Mouse (Mus musculus): ENCODE results near the gene Nek9.
"Not testable (repeated sequence)": the region's sequence is repeated elsewhere in the genome, so short reads cannot be mapped to it uniquely, and the experiment has no call there.

Gene Nek9

DNA sequence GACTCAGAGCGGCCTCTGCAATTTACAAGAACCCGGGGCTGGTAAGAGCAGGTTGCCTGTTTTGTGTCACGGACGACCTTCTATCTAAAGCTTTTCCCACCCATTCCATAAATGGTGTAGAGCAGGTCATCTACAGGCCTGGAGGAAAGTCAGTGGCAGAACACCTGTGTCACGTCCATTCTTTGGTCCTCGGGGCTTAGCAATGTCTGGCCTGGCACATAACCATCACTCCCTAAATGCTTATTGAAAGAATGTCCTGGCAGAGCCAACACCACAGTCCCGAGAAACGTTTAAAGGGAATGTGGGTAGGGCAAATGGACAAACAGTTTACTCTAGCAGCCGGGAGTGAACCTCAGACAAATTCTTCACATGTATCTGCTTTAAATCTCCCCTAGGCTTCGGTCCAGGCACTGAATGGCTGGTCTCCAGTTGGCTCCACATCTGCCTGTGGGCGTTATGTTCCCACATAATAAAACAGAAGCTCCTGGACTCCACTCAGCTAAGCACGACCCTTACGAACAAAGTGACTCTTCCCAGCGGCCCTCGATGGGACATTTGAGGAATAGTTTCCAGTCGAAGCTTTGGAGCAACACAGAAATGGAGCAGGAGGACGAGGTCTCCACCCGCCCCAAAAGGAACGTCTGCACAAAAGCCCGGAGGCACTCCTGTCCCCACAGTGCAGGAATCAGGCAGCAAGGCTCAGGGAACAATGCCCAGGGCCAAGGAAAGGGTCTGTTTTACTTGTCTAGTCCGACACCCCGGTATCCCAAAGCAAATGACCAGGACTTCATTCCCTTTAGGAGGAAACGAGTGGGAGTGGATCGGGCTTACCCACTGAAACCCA is 49.8 kb downstream of the Nek9 start:
- DNase-seq = no peak

DNA sequence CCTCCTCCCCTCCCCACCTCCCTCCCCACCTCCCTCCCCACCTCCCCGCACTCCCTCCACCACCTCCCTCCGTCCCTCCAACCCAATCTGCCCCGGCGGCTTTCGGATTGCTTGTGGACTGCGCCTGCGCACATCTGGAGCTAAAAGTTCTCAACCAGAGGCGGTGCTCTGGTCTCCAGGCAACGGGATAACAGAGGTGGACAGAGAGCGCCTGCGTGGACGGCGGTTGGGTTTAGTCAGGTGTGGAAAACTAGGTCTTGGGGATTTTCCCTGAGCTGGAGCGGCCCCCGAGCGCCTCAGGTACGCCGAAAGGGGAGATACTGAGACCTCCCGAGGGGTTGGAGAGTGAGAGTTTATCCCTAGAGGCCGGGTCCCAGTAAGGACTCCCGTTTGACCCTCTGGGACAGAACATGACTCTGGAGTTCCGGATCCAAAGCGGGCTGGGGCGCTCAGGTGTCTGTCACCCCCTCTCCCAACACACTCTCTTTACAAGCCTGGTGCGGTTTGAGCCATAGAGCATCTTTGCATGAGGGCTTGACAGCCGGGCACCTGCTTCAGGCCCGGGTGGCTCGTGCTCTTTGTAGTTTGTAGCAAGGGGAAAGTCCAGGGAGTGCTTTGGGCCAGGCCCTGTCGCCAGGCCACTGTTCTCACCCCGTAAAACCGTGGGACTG is 50.5 kb downstream of the Nek9 start, which contains the start of gene Zc2hc1c:
Gene Zc2hc1c, plus strand, starts transcription at position 106 of the 671 bp plus-strand sequence.
- peak in 1 of 2 experiments; percentile 12 for DNase-seq

DNA sequence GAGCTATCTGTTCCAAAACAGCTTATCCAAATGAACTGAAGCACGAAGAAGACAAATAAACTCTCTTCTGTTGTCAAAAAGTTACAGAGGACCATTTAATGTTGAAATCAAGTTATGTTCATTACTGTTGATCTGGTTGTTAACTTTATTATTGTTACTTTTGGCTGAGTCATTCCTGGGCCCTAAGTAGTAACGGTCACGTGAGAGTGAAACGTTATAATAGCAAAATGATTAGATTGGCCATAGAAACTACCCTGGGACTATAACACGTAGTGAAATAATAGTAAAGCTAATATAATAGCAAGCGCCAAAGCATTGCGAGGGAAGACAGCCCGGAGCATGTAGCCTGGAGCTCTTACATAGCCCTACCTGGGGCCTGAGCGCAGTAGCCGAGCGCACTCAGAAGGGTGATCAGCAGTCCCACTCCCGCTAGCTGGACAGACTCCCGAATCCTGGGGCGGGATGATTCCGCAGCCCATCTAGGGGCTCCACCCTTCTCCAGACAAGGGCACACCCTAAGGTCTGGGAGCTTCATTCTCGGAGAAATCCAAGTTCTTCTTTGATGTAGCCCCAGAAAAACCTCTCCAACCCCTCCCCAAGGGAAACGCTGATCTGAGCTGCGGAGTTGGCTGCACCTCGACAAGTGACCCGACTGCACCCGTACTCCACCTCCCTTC is 51.2 kb downstream of the Nek9 start, which contains the start of gene Acyp1:
Gene Acyp1, minus strand, starts transcription at position 630 of the 677 bp plus-strand sequence.
- no peak for DNase-seq

DNA sequence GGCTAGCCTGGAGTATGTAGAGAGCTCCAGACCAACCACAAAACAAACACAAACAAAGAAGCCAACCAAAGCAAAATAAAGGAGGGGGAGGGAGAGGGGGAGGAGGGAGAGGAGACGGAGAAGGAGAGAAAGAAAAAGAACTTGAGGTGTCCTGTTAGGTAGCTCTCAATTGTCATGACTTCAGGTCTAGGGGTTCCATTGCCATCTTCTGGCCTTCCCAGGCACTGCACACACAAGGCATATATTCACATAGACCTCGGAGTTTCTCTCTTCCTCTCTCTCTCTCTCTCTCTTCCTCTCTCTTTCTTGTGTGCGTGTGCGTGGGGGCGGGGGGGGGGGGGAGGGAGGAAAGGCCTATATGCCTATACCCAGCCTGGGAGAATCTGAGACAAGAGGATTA is 52.2 kb downstream of the Nek9 start:
- DNase-seq = no peak

DNA sequence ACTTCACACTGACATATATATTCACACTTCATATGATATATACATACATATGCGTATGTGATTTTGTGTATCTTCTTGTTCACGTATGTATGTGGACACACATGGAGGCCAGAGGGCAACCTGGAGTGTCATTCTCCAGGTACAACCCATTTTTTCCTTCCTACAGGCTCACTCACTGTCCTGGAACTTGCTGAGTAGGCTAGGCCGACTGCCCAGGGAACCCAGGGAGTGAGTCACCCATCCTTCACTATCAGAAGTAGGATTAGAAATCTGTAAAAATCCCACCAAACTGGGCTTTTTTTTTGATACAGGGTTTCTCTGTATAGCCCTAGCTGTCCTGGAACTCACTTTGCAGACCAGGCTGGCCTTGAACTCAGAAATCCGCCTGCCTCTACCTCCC is 54.2 kb downstream of the Nek9 start:
- no peak for DNase-seq

DNA sequence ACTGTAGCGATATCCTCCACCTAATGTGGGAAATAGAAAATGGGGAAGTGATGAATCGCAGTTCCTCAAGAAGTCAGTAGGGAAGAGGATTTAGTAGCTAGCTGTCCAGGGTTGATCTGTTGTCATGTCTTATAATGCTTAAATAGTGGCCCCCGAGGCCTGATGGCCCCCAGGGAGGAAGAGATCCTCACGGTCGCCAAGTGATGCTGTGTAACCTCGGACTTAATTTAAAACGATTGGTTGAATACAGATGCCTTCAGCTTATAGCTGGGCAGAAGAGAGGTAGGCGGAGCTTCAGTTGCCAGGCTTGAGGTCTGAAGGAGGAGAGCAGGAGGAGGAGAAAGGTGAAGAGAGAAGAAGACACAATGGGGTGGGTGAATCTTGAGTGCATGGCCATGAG is 54.8 kb downstream of the Nek9 start:
- DNase-seq = no peak

DNA sequence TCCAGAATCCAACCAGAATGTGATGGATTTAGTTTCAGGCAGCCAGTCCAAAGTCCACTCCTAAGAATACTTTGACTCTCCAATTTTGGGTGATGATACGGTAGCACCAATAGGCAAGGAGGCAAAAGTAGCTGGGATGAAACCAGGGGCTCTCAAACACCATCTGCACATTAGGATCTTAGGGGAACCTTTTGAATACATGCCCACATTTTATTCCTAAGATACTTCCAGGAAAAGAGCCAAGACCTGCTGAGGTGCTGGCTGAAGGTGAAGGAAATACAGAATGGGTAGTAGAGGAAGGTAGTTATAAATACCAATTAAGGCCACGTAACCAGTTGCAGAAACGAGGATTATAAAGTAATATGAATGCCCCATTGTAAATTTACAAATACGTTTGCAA is 57.4 kb downstream of the Nek9 start:
- DNase-seq = not testable (repeated sequence)

DNA sequence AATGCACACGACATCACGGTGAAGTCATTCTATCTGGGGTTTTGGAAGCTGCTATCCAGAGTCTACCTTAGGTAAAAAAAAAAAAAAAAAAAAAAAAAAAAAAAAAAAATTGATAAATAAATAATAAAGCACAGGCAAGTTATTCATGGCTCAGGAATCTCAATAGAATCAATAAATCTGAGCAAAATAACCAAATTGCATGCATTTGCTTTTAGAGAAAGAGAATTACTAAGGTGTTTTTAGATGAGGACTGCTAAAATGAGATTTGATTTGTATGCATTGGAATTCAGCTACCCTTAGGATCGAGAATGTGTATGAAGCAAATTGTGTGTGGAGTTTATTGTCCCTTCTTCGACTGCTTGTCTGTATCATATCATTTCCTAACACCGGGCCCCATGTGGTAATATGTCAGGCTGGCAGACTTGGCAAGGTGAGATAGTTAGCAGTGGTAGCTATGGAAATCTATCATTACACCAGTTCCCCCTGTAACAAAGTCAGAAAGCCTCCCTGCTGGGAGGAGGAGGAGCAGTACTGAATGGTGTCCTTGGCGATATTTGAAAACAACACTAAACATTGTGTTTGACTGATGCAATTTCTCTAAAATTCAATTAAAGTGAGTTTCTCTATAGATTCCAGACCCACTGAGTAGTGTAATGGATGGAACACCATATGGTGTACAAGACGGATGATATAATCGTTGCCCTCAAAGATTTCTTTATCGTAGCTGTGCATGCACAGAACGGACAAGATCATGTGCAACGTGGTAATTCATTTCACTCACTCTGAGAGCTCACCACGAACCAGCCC is 58.1 kb downstream of the Nek9 start:
- DNase-seq = no peak

DNA sequence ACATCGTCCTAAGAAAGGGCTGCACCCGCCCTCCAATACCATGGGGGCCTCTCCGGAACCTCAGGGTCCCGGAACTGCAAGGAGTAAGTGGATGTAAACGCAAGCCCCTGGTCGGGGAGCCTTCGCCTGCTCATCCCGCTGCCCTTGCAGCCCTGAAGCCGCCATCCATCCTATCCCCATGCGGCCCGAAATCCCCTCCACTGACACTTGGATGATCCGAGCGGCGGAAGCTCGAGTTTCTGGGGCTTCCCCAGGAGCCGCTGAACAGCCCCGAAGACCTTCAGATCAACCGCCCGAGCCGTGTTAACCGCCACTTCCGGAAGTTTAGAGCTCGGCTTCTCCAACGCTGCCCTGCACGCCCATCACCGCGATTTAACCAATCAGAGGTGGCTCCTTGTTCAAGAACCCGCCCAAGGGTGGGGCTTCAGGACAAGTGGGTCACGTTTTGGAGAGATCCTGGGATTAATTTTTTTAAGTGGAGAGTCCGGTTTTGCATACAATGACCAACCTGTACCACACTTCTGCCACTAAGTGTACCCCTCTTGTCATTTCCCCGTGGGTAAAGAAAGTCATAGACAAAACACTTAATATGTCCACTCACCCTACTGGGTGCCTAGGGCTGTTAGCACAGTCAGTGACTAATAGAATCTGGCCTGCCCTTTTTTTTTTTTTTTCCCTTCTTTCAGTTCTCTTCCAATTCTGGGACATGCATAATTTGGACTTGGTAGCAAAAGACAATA is 58.9 kb downstream of the Nek9 start:
- DNase-seq = peak; percentile 97 to 100

DNA sequence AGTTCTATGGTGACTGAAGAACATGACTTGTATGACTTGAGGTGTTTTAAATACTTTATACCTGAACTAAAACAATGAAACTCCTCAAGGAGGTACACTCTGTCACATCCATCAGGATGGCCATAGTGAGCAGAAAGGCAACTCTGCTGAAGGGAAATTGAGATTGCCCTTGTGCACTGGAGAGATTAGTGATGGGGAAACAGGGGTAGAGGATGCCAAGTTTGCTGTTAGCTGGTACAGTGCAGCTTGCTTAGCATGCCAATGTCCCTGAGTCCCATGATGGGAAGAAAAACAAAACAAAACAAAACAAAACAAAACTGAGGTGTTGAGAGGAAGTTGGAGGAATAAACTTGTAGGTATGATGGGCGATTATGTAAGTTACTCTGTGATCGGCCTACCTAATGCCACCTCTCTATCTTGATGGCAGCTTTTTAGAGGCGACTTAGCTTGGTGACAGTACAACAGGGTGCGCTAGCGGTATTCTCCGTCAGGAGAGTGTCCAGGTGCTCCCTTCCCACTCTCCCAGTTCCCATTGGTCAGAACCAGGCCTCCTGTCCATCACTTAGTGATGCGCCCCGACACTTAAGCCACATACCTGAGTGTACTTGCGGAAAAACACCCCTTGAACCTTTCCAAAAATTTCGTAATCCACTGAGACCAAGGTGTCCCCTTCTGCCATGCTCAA is 59.6 kb downstream of the Nek9 start:
- peak; percentile 43 to 59 for DNase-seq

DNA sequence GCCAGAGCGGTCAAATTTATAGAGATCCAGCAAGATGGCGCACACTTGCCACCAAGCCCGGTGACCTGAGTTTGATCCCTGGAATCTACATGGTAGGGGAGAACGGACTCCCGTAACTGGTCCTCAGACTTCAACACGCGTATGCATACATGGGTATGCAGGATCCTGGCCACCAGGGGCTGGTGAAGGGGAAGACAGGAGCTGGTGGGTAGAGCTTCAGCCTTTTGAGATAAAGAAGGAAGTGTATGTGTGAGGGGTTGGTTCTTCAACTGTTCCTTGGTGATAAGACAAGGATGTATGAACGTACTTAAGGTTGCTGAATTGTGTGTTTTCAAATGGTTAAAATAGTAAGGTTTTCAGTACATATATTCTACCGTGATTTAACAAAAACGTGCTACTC is 60.2 kb downstream of the Nek9 start:
- DNase-seq = no peak

DNA sequence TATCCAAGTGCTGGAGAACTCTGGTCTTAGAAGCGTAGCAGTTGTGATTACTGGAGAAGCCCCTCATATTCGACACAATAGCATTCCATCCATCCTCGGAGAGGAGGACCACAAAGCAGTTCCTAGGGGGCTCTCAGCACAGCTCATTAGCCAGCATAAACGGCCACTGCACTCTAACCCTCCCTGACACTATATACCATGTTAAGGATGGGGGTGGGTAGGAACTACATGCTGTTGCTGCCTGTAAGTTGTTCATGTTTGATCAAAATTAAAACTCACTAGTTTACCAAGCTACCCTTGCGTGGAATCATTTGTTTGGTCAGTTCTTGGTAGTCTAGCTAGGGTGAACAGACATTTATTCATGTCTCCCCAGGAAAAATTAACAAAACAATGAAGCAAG is 62.9 kb downstream of the Nek9 start:
- no peak for DNase-seq

DNA sequence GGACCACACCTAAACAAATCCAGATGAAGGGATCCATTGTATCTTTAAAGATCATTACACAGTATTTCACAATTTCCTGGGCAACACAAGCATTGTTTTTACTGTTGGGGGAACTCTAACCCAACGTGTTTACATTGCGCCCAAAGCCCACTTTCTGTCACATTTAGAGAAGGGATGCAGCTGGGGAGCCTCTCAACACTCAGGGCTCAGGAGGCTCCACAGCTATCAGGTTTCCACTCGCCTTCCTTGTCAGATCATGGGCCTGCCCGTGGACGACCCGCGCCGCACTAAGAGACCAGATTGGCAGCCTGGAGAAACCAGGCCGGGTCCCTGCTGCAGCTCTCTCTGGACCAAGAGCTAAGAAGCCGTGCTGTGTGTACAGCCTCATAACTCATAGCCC is 65.7 kb downstream of the Nek9 start:
- no peak for DNase-seq

DNA sequence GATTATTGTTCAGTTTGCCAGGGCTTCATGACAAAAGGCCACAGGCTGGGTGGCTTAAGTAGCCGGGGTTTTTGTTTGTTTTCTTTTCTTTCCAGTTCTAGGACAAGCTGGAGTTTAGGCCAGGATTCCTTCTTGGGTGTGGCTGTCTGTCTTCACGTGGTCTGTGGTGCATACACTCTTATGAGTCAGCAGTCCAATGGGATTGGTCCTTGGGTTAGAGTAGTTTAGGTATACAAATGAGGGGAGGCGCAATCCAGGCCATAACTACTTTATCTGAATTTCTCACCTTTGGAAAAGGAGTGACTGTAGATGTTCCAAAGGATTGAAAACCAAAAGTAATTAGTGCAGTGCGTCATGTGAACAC is 67.3 kb downstream of the Nek9 start:
- DNase-seq = no peak

DNA sequence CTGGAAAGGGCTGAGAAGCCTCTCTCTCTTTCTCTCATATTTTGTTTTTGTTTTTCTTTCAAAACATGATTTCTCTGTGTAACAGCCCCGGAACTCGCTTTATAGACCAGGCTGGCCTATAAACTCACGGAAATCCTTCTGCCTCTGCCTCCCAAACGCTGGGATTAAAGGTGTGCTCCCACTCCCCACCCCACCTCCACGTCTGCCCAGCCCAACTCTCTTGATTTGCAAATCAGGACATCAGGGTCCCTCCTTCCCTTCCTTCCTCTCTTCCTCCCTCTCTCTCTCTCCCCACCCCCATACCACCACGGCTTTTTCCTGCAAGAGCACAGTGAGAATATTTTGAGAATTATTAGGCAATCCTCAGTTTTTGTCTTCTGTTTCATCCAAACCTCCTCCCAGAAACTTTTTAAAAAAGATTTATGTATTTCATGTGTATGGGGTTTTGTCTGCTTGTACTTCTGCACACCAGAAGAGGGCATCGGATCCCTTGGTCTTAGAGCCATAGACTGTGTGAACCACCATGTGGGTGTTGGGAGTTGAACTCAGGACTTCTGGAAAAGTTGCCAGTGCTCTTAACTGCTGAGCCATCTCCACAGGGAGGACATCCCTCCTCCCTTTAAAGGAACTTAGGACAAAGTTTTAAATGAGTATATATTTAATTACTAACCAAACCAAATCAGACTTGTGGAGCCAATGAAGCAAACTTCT is 67.9 kb downstream of the Nek9 start:
- DNase-seq = no peak

DNA sequence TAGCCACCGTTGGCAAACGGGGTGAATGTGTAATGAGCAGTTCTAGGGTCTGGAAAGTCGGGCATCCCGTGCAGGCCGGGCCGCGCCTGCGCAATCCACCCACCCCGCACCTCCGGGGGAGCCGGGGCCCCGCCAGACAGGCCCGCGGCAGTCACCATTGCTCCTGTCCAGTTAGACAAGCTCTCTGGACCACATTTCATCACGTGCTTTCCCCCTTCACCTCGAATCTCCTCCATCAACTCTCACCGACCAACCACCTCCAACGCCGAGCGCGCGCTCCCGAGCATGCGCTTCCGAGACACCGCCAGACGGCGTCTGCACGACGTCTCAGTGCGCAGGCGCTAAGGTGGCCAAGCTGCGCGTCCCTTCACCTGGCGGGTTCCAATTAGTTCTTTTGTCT is 68.8 kb downstream of the Nek9 start, which contains the start of gene Mlh3:
Gene Mlh3, minus strand, starts transcription at position 281 of the 400 bp plus-strand sequence.
- peak; percentile 91 to 94 for DNase-seq

DNA sequence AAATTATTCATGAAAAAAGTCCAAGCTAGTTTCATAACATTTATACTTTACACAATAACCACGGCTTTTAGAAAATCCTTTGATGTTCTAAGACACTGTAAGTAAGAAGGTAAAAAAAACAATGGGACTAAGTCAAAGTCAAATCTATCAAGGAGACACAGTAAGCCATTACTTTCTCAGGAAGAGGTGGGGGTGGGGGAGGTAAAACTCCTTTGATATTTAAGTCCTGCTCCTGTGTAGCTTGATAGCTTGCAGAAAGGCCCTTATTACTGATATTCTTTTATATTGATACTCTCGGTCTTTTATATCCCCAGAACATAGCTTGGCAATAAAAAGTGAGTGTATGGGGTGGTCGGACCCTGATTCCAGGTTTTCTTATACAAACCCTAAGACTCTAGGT is 69.3 kb downstream of the Nek9 start:
- no peak for DNase-seq

DNA sequence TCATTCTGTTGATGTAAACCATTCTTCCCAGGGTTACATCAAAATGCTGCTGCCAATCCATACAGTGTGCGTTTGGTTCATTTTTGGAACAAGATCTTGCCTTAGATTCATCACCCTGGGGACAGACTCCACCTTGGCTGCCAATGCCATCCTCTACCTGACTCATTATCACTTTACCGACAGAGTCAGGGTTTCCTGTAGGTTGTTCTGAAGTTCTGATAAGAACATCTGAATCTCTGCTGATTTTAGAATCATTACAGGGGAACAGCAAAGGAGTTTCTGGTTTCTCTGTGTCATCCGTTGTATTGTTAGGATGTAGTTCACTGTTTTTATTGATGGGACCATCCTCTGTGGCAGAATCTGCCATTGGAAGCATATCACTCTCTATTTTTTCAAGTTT is 72.9 kb downstream of the Nek9 start:
- DNase-seq = no peak

DNA sequence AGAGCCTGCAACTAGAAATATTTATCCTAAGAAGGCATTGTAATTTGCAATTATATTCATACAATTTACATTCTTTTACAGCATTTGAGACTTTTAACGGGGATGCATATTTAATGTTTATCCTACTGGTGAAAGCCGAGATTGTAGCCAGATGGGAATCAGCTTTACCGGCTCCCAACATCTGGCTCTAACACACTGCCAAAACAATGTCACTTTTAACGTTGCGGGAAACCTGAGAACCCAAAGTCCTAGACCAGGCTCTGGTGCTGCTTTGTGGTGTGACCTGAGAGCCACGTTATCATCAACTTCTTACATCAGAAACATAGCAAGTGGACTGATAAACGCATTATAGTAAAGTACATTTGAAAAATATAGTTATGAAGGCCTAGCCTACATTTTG is 74.2 kb downstream of the Nek9 start:
- no peak for DNase-seq

DNA sequence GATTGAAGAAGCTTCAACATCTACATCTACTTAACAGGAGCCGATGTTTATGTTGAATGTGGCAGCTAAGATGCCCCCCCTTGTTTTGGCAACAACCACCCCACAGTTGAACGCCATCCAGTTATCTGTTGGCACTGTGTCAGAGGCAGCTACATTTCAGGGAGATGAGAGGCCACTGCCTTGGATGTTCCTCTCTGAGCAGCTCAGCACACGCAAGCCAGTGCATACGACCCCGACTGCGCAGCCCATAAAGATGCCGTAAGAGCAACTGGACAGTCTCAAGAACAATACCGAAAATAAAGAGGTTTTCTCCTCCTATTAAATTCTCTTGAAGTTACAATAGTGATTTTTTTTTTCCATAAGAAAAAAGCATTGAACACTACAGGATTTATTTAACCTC is 74.6 kb downstream of the Nek9 start:
- peak; percentile 12 to 31 for DNase-seq

DNA sequence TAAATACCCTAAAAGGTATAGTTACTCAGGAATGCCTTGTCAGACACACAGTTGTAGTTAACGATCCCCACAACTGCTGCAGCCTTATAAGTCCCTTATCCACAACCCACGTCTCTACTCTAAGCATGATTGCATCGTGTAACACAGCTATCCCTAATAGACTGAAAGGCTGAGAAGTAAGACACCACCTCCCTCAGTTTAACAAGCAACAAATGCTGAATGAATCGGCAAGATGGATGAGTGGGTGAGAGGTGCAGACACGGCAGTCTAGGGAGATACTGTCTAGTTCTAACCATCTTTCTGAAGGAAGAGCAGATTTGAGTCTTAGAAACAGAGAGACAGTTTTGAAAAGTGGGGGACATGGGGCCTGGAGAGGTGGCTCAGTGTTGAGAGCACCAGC is 76.0 kb downstream of the Nek9 start:
- no peak for DNase-seq

Data from cerebellum, postnatal 36 days (tissue).